18 mouse cellular contexts compared by ENCODE assay signal in the genomic region with DNA sequence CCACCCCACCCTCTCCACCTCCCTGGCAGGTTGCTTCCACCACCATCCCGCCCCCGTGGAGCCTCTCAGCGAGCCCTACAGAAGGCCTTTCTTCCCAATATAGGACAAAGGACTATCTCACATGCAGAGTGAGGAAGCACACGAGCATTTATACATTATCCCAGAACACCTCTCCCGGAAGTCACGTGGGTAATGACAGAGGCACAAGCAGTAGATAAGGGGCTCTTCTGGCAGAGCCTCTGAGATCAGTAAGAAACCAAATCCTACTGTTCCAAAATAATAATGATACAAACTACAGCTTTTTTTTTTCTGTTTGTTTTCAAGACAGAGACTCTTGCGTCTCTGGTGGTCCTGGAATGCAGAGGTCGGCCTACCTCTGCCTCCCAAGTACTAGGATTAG.
"Had no signal": no experiment of that assay in that cellular context is flagged by ENCODE, and none has a peak within 500 bp of the region (broad histone marks: within the 10 kb centered on the region; RNA-seq: fewer than 3 reads in every experiment).

No protein-coding gene starts in this region.

- H3K36me3 ChIP-seq: neural tube, embryonic 15.5 days had no signal

- H3K27ac ChIP-seq: midbrain, embryonic 10.5 days; midbrain, embryonic 12.5 days; neural tube, embryonic 13.5 days; neural tube, embryonic 15.5 days had no signal

- H3K9me3 ChIP-seq: midbrain, embryonic 10.5 days; midbrain, embryonic 12.5 days; neural tube, embryonic 13.5 days; neural tube, embryonic 15.5 days had no signal

- H3K27me3 ChIP-seq: midbrain, embryonic 12.5 days; neural tube, embryonic 13.5 days; neural tube, embryonic 15.5 days had no signal

- H3K4me3 ChIP-seq: midbrain, embryonic 10.5 days; midbrain, embryonic 12.5 days; myocyte; neural tube, embryonic 13.5 days; neural tube, embryonic 15.5 days had no signal

- DNase-seq: lung, embryonic 14.5 days; lung, postnatal 10 days; lung, postnatal 4 days; midbrain, embryonic 14.5 days; retina, postnatal 1 day; right cerebral cortex, adult 18-20 months; right cerebral cortex, postnatal 25 days; right cerebral cortex, postnatal 4 days; spleen, adult 18-20 months; thymus, adult 18-20 months; thymus, postnatal 14 days; thymus, postnatal 36 days had no signal

- H3K4me2 ChIP-seq: lung, embryonic 14.5 days; midbrain, embryonic 12.5 days; neural tube, embryonic 13.5 days; neural tube, embryonic 15.5 days had no signal

- ATAC-seq: midbrain, embryonic 16.5 days had no signal

- H3K9ac ChIP-seq: lung, embryonic 14.5 days; midbrain, embryonic 12.5 days; neural tube, embryonic 13.5 days; neural tube, embryonic 15.5 days had no signal
